Mouse (Mus musculus) layer of hippocampus, postnatal 10 days (tissue): ENCODE data around the gene Fnbp1l. TPM values are rescaled to one million over a fixed set of nuclear protein-coding genes. Genes with fewer than 3 reads are reported as not detected.

Source experiments
- DNase-seq, 2 experiments: peaks; one replicate each; pipeline ENCODE4 v3.0.0; 2021; ENCODE audit warnings: low spot score in 2 of 2
- microRNA-seq, 2 experiments: library from miRNA; unstranded; fragments of <30 nt; microRNA quantifications; one replicate each; pipeline ENCODE4 v1.2.0; 2021
- total RNA-seq, 2 experiments: library from RNA; stranded (reverse); gene quantifications; 2 replicates each; pipeline ENCODE4 v1.2.3; 2021

The Fnbp1l gene
- total RNA-seq, 2 experiments from 2014 or later: 133 to 139 TPM

DNA sequence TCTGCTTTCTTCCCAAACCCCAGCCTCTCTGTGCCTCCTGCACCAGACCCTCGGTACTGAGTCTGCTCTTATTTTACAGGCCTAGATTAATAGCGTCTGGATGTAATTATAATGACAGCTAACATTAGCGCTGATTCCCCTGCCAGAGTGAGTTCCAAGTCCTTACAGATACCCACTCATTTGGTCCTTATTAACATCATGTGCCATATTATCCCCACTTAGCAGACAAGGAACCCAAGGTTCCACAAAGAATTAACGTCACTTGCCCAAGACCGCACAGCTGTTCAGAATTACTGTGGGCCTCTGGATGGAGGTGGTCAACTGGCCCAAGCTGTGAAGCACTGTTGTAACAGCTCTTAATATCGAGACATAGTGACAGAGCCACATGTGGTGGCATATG lies 119.9 kb downstream of the Fnbp1l start:
- no peak for DNase-seq

DNA sequence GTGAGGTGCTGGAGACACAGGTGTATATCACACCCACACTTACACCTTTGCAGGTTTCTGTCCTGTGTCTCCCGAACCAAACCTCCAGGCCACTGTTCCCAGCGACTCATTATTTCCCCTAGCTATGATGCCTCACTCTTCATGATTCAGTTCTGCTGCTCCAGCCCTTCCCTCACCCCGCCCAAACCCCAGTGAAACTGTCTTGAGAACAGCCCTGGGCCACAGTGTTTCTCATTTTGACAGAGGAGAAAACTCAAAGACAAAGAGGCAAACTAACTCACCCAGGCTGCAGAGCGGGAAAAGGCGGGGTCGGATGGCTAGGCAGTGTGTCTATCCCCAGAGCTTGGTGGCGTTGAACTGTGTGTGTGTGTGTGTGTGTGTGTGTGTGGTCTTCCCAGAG lies 121.0 kb downstream of the Fnbp1l start:
- DNase-seq: no peak

DNA sequence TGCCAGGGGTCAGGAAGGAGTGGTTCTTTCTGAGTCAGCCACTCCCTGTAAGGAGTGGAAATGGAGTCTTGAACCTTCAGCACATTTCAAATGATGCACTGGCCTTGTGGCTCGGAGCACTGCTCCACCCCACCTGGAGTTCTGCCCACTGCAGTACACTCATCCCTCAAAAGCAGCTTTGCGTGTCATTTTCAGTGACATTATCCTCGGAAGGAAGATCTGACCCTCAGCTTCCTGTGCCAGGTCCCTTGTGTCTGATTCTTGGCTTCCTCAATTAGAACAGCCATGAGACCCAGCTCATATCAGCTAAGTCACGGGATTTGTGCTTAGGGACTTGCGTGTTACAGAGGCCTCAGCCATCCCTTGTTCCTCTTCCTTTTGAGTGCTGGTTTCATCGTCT lies 121.6 kb downstream of the Fnbp1l start:
- DNase-seq: no peak

DNA sequence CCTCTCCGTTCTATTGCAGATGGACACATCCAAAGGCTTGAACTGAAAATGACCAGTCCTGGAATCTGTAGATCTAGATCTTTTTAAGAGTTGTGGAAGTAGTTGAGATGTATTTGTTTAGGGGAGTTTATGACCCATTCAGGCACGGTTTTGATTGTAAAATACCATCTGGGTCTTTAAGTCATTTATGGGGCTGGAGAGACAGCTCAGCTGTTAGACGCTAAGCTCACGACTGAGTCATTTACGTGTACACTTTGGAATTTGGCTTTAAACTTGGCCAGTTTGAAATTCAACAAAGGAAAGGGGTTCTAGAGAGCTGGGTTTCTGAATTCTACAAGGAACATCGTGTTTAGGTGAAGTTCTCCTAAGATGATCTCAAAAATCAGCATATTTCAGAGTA lies 124.8 kb downstream of the Fnbp1l start:
- no peak for DNase-seq

DNA sequence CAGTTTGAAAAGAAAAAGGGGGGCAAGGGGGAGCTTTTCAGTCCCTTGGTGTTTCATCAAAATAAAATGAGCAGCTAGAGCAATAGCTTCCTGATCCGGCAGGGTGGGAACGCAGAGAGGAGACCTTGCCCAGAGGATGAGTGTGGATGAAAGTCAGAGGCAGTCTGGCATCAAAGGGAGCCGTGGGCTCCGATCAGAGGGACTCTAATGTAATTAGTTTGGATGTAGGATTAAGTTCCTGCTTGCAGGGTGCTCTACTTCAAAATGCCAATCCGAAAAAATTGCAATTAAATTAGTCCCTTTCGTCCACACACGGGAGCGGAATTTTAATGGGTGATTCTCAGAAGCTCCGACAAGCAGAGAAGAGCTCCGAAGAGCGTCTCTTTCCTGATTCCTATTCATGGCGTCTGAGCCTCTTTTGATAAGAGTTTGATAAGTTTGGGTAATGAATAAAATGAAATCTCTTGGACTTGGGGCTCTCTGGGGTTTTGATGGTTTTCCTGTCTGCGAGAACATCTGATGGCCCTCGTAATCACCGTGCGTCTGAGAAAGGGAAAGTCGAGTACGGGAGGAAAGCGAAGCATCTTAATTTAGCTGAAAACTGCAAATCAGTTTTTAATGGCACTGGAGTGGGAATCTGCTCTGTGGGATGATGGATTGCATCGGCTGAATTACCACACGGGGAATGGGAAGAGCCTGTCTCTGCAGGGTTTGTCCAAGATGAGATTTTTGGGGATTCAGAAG lies 126.5 kb downstream of the Fnbp1l start:
- no peak for DNase-seq

DNA sequence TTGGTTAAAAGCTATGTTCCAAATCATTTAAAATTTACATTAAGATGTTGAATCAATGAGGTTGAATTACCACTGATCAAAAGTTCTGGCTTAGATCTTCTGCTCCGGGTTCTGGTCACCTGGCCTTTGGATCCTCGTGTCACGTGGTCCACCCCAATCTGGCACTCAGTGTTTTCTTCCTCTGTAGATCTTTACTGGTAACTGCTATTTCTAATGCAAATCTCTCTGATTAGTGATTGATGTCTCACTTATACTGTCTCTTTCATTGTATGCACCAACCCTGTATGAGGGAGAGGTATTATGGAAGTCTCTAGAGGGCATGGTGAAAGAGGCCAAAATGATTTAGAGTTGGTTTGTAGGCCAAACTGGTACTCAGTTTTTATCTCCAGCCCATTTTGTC lies 127.5 kb downstream of the Fnbp1l start:
- DNase-seq: no peak

DNA sequence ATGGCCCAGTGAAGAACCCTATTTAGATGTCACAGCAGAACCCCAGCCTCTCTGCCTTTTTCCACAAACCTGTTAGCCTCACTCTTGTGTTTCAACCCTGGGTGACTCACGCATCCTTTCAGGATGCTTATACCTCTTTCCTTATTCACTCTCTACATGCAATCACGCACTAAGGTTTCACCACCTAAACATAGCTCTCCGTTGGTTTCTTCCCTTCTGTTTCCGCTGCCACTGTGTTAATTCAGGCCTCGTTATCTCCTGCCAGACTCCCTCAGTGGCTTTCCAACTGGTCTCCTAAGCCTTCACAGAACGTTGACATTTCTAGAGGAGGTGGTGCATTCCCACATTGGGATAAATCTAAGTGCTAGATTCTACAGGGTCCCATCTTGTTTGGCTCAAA lies 128.9 kb downstream of the Fnbp1l start:
- DNase-seq: no peak

Small RNAs within 50 kb of the gene (microRNA-seq; reads per million reads assigned to microRNA genes)
- 0 reads per million in 2 experiments for gene Mir7657

Other genes starting within 250 kb of the Fnbp1l start
- 10 to 100 TPM; 10.4 to 12.7 TPM for gene Pde5a, start 109.2 kb upstream of the Fnbp1l start, total RNA-seq